Mouse (Mus musculus) MEL (cell line): ENCODE measurements around the gene Plcb3. TPM values are rescaled to one million over a fixed set of nuclear protein-coding genes. Genes with fewer than 3 reads are reported as not detected.

Experiments
- DNase-seq: peaks from one replicate; pipeline ENCODE4 v3.0.0; 2011; ENCODE audit warnings: low read depth, low spot score
- H3K27ac ChIP-seq: 2 replicates; pipeline ENCODE4 v1.5.1; 2012; ENCODE audit warnings: low read depth, mild to moderate bottlenecking, control low read depth, low read length, moderate library complexity; ENCODE audit not compliant: control insufficient read depth
- H3K27me3 ChIP-seq, 2 experiments: fragments of 150-350 bp in 1 of 2; sonication (generic) in 1 of 2; 2 replicates each; pipeline ENCODE4 v1.6.1; 2012; ENCODE audit warnings: low read length in 2 of 2, mild to moderate bottlenecking in 2 of 2, improper control_type of control experiment in 1 of 2, moderate library complexity in 1 of 2; ENCODE audit not compliant: insufficient read depth in 2 of 2, control insufficient read depth in 1 of 2
- H3K36me3 ChIP-seq, 2 experiments: 2 replicates each; pipeline ENCODE4 v1.6.1; 2012 to 2014; ENCODE audit warnings: low read length in 2 of 2, improper control_type of control experiment in 1 of 2, inconsistent platforms in 1 of 2, mild to moderate bottlenecking in 1 of 2; ENCODE audit not compliant: insufficient read depth in 2 of 2, control insufficient read depth in 1 of 2
- H3K4me1 ChIP-seq, 2 experiments: fragments of 150-350 bp in 1 of 2; sonication (generic) in 1 of 2; 2 replicates each; pipeline ENCODE4 v1.6.1; 2012; ENCODE audit warnings: low read length in 2 of 2, improper control_type of control experiment in 1 of 2, mild to moderate bottlenecking in 1 of 2; ENCODE audit not compliant: insufficient read depth in 2 of 2, control insufficient read depth in 1 of 2
- H3K4me3 ChIP-seq, 2 experiments: fragments of 150-350 bp in 1 of 2; sonication (generic) in 1 of 2; 2 replicates each; pipeline ENCODE4 v1.5.1; 2012; ENCODE audit warnings: low read depth in 2 of 2, low read length in 2 of 2, mild to moderate bottlenecking in 2 of 2, moderate library complexity in 2 of 2, control low read depth in 1 of 2, improper control_type of control experiment in 1 of 2; ENCODE audit not compliant: control insufficient read depth in 1 of 2, insufficient read depth in 1 of 2
- H3K79me2 ChIP-seq: 2 replicates; pipeline ENCODE4 v1.6.1; 2012; ENCODE audit warnings: mild to moderate bottlenecking, low read length, moderate library complexity; ENCODE audit not compliant: control insufficient read depth, poor library complexity, insufficient read depth
- H3K9ac ChIP-seq: 2 replicates; pipeline ENCODE4 v1.6.1; 2012; ENCODE audit warnings: low read depth, mild to moderate bottlenecking, control low read depth, low read length, moderate library complexity; ENCODE audit not compliant: control insufficient read depth, poor library complexity, severe bottlenecking
- H3K9me3 ChIP-seq: fragments of 150-350 bp; sonication (generic); replicated peaks from 2 replicates; pipeline ENCODE4 v1.6.1; 2012; ENCODE audit warnings: mild to moderate bottlenecking, low read length, improper control_type of control experiment, moderate library complexity; ENCODE audit not compliant: insufficient read depth
- BHLHE40 ChIP-seq: IDR thresholded peaks from 2 replicates; pipeline ENCODE4 v1.6.1; 2012; ENCODE audit warnings: low read depth, mild to moderate bottlenecking, inconsistent platforms, low read length, improper control_type of control experiment, borderline replicate concordance
- CTCF ChIP-seq, 3 experiments: IDR thresholded peaks in 2 of 3; conservative IDR thresholded peaks in 1 of 3; 2 replicates each; pipeline ENCODE4 v1.5.1; 2011 to 2012; ENCODE audit warnings: low read length in 3 of 3, low read depth in 2 of 3, mild to moderate bottlenecking in 2 of 3, improper control_type of control experiment in 1 of 3, inconsistent platforms in 1 of 3, mixed read lengths in 1 of 3, moderate library complexity in 1 of 3; ENCODE audit not compliant: control insufficient read depth in 1 of 3, insufficient read depth in 1 of 3, poor library complexity in 1 of 3, severe bottlenecking in 1 of 3
- GABPA ChIP-seq: IDR thresholded peaks from 2 replicates; pipeline ENCODE4 v1.6.1; 2012; ENCODE audit warnings: low read depth, mild to moderate bottlenecking, inconsistent platforms, low read length, improper control_type of control experiment, moderate library complexity
- GATA1 ChIP-seq: IDR thresholded peaks from 2 replicates; pipeline ENCODE4 v1.6.1; 2011; ENCODE audit warnings: low read depth, low read length, improper control_type of control experiment
- HCFC1 ChIP-seq: IDR thresholded peaks from 2 replicates; pipeline ENCODE4 v1.6.1; 2012; ENCODE audit warnings: low read depth, mild to moderate bottlenecking, inconsistent platforms, low read length, improper control_type of control experiment, moderate library complexity
- MAFK ChIP-seq: IDR thresholded peaks from 2 replicates; pipeline ENCODE4 v1.6.1; 2011; ENCODE audit warnings: low read depth, mild to moderate bottlenecking, low read length, improper control_type of control experiment, borderline replicate concordance
- MAX ChIP-seq: IDR thresholded peaks from 2 replicates; pipeline ENCODE4 v1.6.1; 2011; ENCODE audit warnings: low read length, improper control_type of control experiment
- MXI1 ChIP-seq: IDR thresholded peaks from 2 replicates; pipeline ENCODE4 v1.6.1; 2011; ENCODE audit warnings: mild to moderate bottlenecking, low read depth, low read length, improper control_type of control experiment
- MYB ChIP-seq: IDR thresholded peaks from 2 replicates; pipeline ENCODE4 v1.6.1; 2011; ENCODE audit warnings: mild to moderate bottlenecking, low read depth, low read length, improper control_type of control experiment
- POLR2A ChIP-seq, 2 experiments: IDR thresholded peaks; 2 replicates each; pipeline ENCODE4 v1.6.1; 2011 to 2012; ENCODE audit warnings: low read length in 2 of 2, mild to moderate bottlenecking in 2 of 2, control low read depth in 1 of 2, improper control_type of control experiment in 1 of 2, low read depth in 1 of 2, moderate library complexity in 1 of 2; ENCODE audit not compliant: control insufficient read depth in 1 of 2, insufficient read depth in 1 of 2, poor library complexity in 1 of 2
- POLR2AphosphoS2 ChIP-seq: IDR thresholded peaks from 2 replicates; pipeline ENCODE4 v1.6.1; 2011; ENCODE audit warnings: low read length, improper control_type of control experiment
- POLR2AphosphoS5 ChIP-seq: IDR thresholded peaks from 2 replicates; pipeline ENCODE4 v1.6.1; 2012; ENCODE audit warnings: low read depth, borderline replicate concordance, mild to moderate bottlenecking, inconsistent platforms, low read length, moderate library complexity, mixed read lengths
- RAD21 ChIP-seq: IDR thresholded peaks from 2 replicates; pipeline ENCODE4 v1.6.1; 2011; ENCODE audit warnings: mild to moderate bottlenecking, low read depth, low read length, improper control_type of control experiment
- RCOR1 ChIP-seq: IDR thresholded peaks from 2 replicates; pipeline ENCODE4 v1.6.1; 2012; ENCODE audit warnings: low read depth, mild to moderate bottlenecking, inconsistent platforms, low read length, improper control_type of control experiment
- SMC3 ChIP-seq: IDR thresholded peaks from 2 replicates; pipeline ENCODE4 v1.6.1; 2011; ENCODE audit warnings: low read depth, low read length, improper control_type of control experiment
- TAL1 ChIP-seq: IDR thresholded peaks from 2 replicates; pipeline ENCODE4 v1.6.1; 2012; ENCODE audit warnings: mild to moderate bottlenecking, inconsistent platforms, low read length, moderate library complexity, mixed read lengths
- TCF12 ChIP-seq: IDR thresholded peaks from 2 replicates; pipeline ENCODE4 v1.6.1; 2014; ENCODE audit warnings: low read depth, mild to moderate bottlenecking, inconsistent platforms, low read length, improper control_type of control experiment, moderate library complexity
- UBTF ChIP-seq: IDR thresholded peaks from 2 replicates; pipeline ENCODE4 v1.6.1; 2012; ENCODE audit warnings: low read depth, mild to moderate bottlenecking, inconsistent platforms, low read length, improper control_type of control experiment, moderate library complexity, borderline replicate concordance; ENCODE audit not compliant: insufficient read depth
- USF1 ChIP-seq: IDR thresholded peaks from 2 replicates; pipeline ENCODE4 v1.6.1; 2014; ENCODE audit warnings: low read depth, mild to moderate bottlenecking, inconsistent platforms, low read length, improper control_type of control experiment, moderate library complexity
- ZC3H11A ChIP-seq: IDR thresholded peaks from 2 replicates; pipeline ENCODE4 v1.6.1; 2012; ENCODE audit warnings: low read depth, mild to moderate bottlenecking, inconsistent platforms, low read length, improper control_type of control experiment
- ZKSCAN1 ChIP-seq: IDR thresholded peaks from 2 replicates; pipeline ENCODE4 v1.6.1; 2012; ENCODE audit warnings: low read depth, mild to moderate bottlenecking, inconsistent platforms, low read length, improper control_type of control experiment, moderate library complexity
- ZNF384 ChIP-seq: IDR thresholded peaks from 2 replicates; pipeline ENCODE4 v1.6.1; 2012; ENCODE audit warnings: low read depth, mild to moderate bottlenecking, inconsistent platforms, low read length, improper control_type of control experiment
- polyA plus RNA-seq, 2 experiments: library from polyadenylated mRNA; stranded (reverse) in 1 of 2; unstranded in 1 of 2; fragments of >175 nt in 1 of 2; fragments of >200 nt in 1 of 2; gene quantifications; 2 replicates each; pipeline versions ENCODE4 v1.2.1 to v1.2.4; 2012; ENCODE audit warnings: low replicate concordance in 2 of 2, low read depth in 1 of 2; ENCODE audit not compliant: insufficient read length in 2 of 2, insufficient read depth in 1 of 2, missing spikeins in 1 of 2
- total RNA-seq: library from RNA; depleted of rRNA; stranded (reverse); fragments of 300-350 nt; gene quantifications from 2 replicates; pipeline ENCODE4 v1.2.3, GENCODE M21; 2012

Plcb3 gene
- total and polyA plus RNA-seq, 3 experiments, result 12.6 to 30.8 TPM; not detected in 1

- Histone ChIP-seq H3K9me3 (no peaks in the 10 kb centered on the region), H3K4me3 (no peak overlapping the region), H3K79me2 (peaks cover 8% of the 10 kb centered on the region; the same call in 1 of the 2 replicates), H3K27ac (no peak overlapping the region), H3K4me1 (peaks cover 0 to 8% of the 10 kb centered on the region in 2 experiments; a peak in 2 of 4 replicates), H3K27me3 (no peaks in the 10 kb centered on the region), H3K36me3 (peaks cover 0 to 2% of the 10 kb centered on the region in 2 experiments; a peak in 1 of 4 replicates), H3K9ac (no peak overlapping the region)
- no peak for TF ChIP-seq RCOR1
- no peak for TF ChIP-seq RAD21
- TF ChIP-seq POLR2AphosphoS2, result no peak
- no peak for DNase-seq
These were observed 38.5 kb downstream of the Plcb3 start for GRCm38 (mm10) chr19:6937541-6938465.

- Histone ChIP-seq H3K27me3 (no peaks in the 10 kb centered on the region), H3K4me1 (peaks cover 0 to 6% of the 10 kb centered on the region in 2 experiments; a peak in 2 of 4 replicates), H3K9ac (no peak overlapping the region), H3K4me3 (no peak overlapping the region), H3K27ac (no peak overlapping the region), H3K36me3 (peaks cover 0 to 2% of the 10 kb centered on the region in 2 experiments; a peak in 1 of 4 replicates), H3K79me2 (peaks cover 3% of the 10 kb centered on the region; the same call in 1 of the 2 replicates), H3K9me3 (no peaks in the 10 kb centered on the region)
- no peak for TF ChIP-seq MYB
- no peak for TF ChIP-seq HCFC1
- no peak for TF ChIP-seq BHLHE40
- peak; percentile 56 for TF ChIP-seq SMC3
- peak; percentile 54 to 72 (median 56) for TF ChIP-seq CTCF (IDR thresholded peaks at IDR 0.05 in 2 of 3, conservative IDR thresholded peaks at IDR 0.05 in 1 of 3; ENCODE audit: control insufficient read depth in 1 of 3, insufficient read depth in 1 of 3, low read depth in 2 of 3, low read length in 3 of 3, poor library complexity in 1 of 3, severe bottlenecking in 1 of 3)
- TF ChIP-seq MAX, result no peak
- TF ChIP-seq POLR2AphosphoS2, result no peak
- TF ChIP-seq ZNF384, result no peak
- TF ChIP-seq ZC3H11A, result no peak
- no peak for TF ChIP-seq UBTF
- peak; percentile 93; the same call in 1 of the 2 replicates for TF ChIP-seq ZKSCAN1
- no peak for TF ChIP-seq TAL1
- TF ChIP-seq USF1, result no peak
- peak; percentile 56 for TF ChIP-seq RAD21
- TF ChIP-seq POLR2A (IDR thresholded peaks at IDR 0.05; ENCODE audit: control insufficient read depth in 1 of 2, insufficient read depth in 1 of 2, low read depth in 1 of 2, low read length in 2 of 2, poor library complexity in 1 of 2), result no peak
- TF ChIP-seq POLR2AphosphoS5, result no peak
- TF ChIP-seq TCF12, result no peak
- no peak for TF ChIP-seq MXI1
- TF ChIP-seq MAFK, result no peak
- no peak for TF ChIP-seq GABPA
- TF ChIP-seq GATA1, result no peak
- DNase-seq, result peak; percentile 59
These were observed 40.0 kb downstream of the Plcb3 start for GRCm38 (mm10) chr19:6936299-6936698.
